Mouse (Mus musculus): Measurements from ENCODE around the gene Svbp.
A peak's percentile ranks its signal among the peaks of the same experiment; 100 is the strongest.

The Svbp gene

DNA sequence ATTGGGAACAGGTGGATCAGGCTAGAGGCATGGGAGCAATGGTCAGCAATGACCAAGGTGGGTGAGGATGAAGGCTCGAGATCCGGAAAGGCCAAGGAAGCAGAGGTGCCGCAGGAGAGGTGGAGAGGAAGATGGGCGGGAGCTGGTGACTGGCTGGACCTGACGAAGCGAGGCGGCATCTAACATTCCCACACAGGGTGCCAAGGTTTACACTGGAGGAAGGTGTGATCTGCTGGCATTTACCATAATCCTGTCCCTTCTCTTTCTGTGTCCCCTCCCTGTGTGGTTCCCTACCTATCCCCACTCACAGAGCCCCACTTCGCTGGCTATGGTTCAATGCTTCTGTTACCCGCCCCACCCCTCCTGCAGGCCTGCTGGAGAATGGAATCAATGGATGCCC lies 50.9 kb downstream of the Svbp start:
- DNase-seq (ENCODE audit: low spot score in 2 of 2) = no peak

DNA sequence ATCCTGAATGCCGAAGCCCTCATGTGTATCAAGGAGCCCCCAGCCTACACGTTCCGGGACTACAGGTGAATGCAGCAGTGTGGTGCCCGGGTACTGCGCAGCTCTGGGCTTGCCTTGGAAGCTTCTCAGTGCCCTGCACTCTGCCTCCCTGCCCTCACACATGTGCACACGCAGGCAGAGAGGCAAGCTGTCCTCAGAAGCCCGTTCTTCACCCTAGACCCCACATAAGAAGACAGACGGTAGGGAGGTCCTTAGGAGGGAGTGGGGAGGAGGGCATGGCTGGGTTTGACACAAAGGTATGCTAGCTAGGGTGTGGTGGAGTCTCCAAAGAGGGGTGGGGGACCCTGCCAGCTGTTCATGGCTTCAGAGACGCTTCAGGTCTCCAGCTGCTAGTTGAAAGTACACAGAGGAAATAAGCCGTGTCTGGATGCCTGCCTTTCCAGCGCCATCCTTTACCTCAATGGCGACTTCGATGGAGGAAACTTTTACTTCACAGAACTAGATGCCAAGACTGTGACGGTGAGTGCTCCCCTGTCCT lies 51.7 kb downstream of the Svbp start:
- DNase-seq (ENCODE audit: low spot score in 2 of 2) = no peak

DNA sequence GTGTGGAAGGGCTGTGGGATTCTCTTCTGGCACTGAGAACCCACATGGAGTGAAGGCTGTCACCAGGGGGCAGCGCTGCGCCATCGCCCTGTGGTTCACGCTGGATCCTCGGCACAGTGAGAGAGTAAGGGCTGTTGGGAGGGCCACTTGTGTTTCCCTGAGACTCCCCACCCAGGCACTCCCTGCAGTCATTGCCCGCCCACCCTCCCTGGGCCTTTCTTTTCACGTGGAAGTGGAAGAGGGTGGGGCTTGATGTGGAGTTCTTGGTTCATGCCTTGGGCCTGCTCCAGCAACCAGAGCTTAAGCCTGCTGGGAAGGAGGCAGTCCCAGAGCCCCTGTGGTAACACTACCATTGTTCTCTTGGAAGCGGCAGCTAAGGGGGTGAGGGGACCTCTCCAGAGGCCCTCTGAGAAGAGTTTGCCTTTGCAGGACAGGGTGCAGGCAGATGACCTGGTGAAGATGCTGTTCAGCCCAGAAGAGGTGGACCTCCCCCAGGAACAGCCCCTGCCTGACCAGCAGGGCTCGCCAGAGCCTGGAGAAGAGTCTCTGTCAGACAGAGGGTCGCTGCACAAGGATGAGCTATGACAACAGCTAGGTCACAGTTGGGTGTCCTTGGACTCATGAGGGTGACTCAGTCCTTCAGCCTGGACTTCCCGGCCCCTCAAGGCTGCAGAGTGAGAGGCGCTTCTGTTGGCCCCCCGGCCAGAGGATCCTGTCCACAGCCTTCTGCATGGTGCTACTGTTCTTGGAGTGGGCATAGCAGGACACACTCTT lies 52.5 kb downstream of the Svbp start:
- peak; percentile 46 to 58 for DNase-seq (ENCODE audit: low spot score in 2 of 2)

DNA sequence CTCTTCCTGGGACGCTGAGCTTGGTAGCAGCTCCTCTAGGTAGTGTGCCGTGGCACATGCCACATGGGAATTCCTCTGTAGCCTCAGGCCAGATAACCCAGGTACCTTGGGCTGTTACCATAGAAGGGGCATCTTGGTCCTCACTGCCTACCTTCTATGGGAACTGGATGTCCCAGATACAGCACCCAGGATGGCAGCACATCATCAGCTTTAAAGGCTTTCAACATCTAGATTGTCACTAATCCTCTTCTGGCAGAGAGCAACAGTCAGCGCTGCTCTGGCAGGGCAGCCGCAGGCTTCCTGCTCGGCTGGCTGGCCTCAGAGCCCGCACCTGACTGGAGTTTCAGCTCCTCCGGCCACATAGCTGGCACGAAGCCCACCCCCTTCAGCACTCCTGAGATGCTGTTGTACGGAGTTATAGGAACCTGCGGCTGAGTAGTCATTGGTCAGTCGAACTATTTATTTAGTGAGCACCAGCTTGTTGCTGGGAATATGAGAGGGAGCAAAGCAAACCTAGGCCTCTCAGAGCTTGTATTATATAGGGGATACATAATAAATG lies 53.4 kb downstream of the Svbp start:
- DNase-seq (ENCODE audit: low spot score in 2 of 2) = no peak
